Mouse (Mus musculus) forebrain, embryonic 15.5 days (tissue): ENCODE measurements around the gene Znrf3. TPM values are rescaled to one million over a fixed set of nuclear protein-coding genes. Genes with fewer than 3 reads are reported as not detected.

Experiments
- ATAC-seq: fragments of 200-750 bp; cut with Nextera tagmentation; replicated peaks from 2 replicates; pipeline ENCODE4 v1.8.0; 2017; ENCODE audit warnings: mild to moderate bottlenecking, moderate TSS enrichment, moderate library complexity
- H3K27ac ChIP-seq: fragments of 300-500 bp; sonication (generic); replicated peaks from 2 replicates; pipeline ENCODE4 v1.5.1; 2015; ENCODE audit warnings: mild to moderate bottlenecking, inconsistent platforms
- H3K27me3 ChIP-seq: fragments of 300-500 bp; sonication (generic); 2 replicates; pipeline ENCODE4 v1.6.1; 2015; ENCODE audit warnings: inconsistent platforms
- H3K36me3 ChIP-seq: fragments of 300-500 bp; sonication (generic); 2 replicates; pipeline ENCODE4 v1.6.1; 2015; ENCODE audit warnings: mild to moderate bottlenecking, inconsistent platforms
- H3K4me1 ChIP-seq: fragments of 300-500 bp; sonication (generic); 2 replicates; pipeline ENCODE4 v1.6.1; 2015; ENCODE audit warnings: inconsistent platforms
- H3K4me2 ChIP-seq: fragments of 300-500 bp; sonication (generic); replicated peaks from 2 replicates; pipeline ENCODE4 v1.6.1; 2015; ENCODE audit warnings: mild to moderate bottlenecking, inconsistent platforms
- H3K4me3 ChIP-seq: fragments of 300-500 bp; sonication (generic); 2 replicates; pipeline ENCODE4 v1.5.1; 2015; ENCODE audit warnings: mild to moderate bottlenecking, inconsistent platforms
- H3K9ac ChIP-seq: fragments of 300-500 bp; sonication (generic); replicated peaks from 2 replicates; pipeline ENCODE4 v1.6.1; 2015; ENCODE audit warnings: mild to moderate bottlenecking, inconsistent platforms
- H3K9me3 ChIP-seq: fragments of 300-500 bp; sonication (generic); 2 replicates; pipeline ENCODE4 v1.6.1; 2016; ENCODE audit warnings: inconsistent platforms
- WGBS: fragments of 180-500 bp; shearing (Covaris S2); methylation state at CpG from one replicate; pipeline ENCODE4 v1.1.7; 2015; ENCODE audit warnings: mixed read lengths; 5-methylcytosine and 5-hydroxymethylcytosine counted together
- polyA plus RNA-seq: library from polyadenylated mRNA; unstranded; fragments of >200 nt; fragmentation: Nextera tagmentation; extraction: Ambion mirVana; gene quantifications from 2 replicates; pipeline ENCODE4 v1.2.1, GENCODE M21; 2015

The Znrf3 gene
- polyA plus RNA-seq, 1 experiment from 2014 or later, result 7.4 TPM

- no peaks in the 10 kb centered on the region for H3K27me3 ChIP-seq
- 0 out of 2 replicates have a peak, but pooled peaks have one; percentile 58 for ATAC-seq
- no peak overlapping the region for H3K4me2 ChIP-seq
- no peak overlapping the region for H3K4me3 ChIP-seq
- H3K4me1 ChIP-seq, result no peaks in the 10 kb centered on the region
- no peak overlapping the region for H3K9ac ChIP-seq
- no peaks in the 10 kb centered on the region for H3K9me3 ChIP-seq
- H3K36me3 ChIP-seq, result no peaks in the 10 kb centered on the region
- 11% methylated on average over 5 of the region's 5 CpGs for WGBS
- no peak overlapping the region for H3K27ac ChIP-seq
Observed at GRCm38 (mm10) chr11:5474130-5474529, 29.5 kb upstream of the Znrf3 start.

GRCm38 (mm10) chr11:5470055-5470454 lies 25.4 kb upstream of the Znrf3 start:
- Histone ChIP-seq H3K27me3 (no peaks in the 10 kb centered on the region), H3K9me3 (no peaks in the 10 kb centered on the region), H3K9ac (no peak overlapping the region), H3K4me3 (no peak overlapping the region), H3K27ac (no peak overlapping the region), H3K36me3 (no peaks in the 10 kb centered on the region), H3K4me2 (no peak overlapping the region), H3K4me1 (no peaks in the 10 kb centered on the region)
- WGBS, result 64% methylated on average over 3 of the region's 3 CpGs
- ATAC-seq, result no peak; the same call in 1 of the 2 replicates

- no peak for ATAC-seq
- H3K4me3 ChIP-seq, result no peak overlapping the region
- no peak overlapping the region for H3K4me2 ChIP-seq
- WGBS, result 83% methylated on average over 3 of the region's 3 CpGs
- no peak overlapping the region for H3K9ac ChIP-seq
- H3K36me3 ChIP-seq, result no peaks in the 10 kb centered on the region
- H3K27ac ChIP-seq, result no peak overlapping the region
- H3K4me1 ChIP-seq, result no peaks in the 10 kb centered on the region
- H3K27me3 ChIP-seq, result no peaks in the 10 kb centered on the region
- H3K9me3 ChIP-seq, result no peaks in the 10 kb centered on the region
Observed at GRCm38 (mm10) chr11:5469084-5469483, 24.4 kb upstream of the Znrf3 start.

- no peak overlapping the region for H3K4me2 ChIP-seq
- ATAC-seq, result no peak
- H3K4me1 ChIP-seq, result no peaks in the 10 kb centered on the region
- H3K36me3 ChIP-seq, result no peaks in the 10 kb centered on the region
- no peak overlapping the region for H3K27ac ChIP-seq
- WGBS, result 26% methylated on average over 2 of the region's 2 CpGs
- H3K9me3 ChIP-seq, result no peaks in the 10 kb centered on the region
- no peak overlapping the region for H3K9ac ChIP-seq
- H3K4me3 ChIP-seq, result no peak overlapping the region
- no peaks in the 10 kb centered on the region for H3K27me3 ChIP-seq
Observed at GRCm38 (mm10) chr11:5468471-5468870, 23.8 kb upstream of the Znrf3 start.

- H3K4me1 ChIP-seq, result no peaks in the 10 kb centered on the region
- no peak overlapping the region for H3K4me3 ChIP-seq
- H3K9me3 ChIP-seq, result no peaks in the 10 kb centered on the region
- no peak overlapping the region for H3K9ac ChIP-seq
- no peaks in the 10 kb centered on the region for H3K36me3 ChIP-seq
- 79% methylated on average over 6 of the region's 6 CpGs for WGBS
- H3K4me2 ChIP-seq, result no peak overlapping the region
- no peaks in the 10 kb centered on the region for H3K27me3 ChIP-seq
- no peak for ATAC-seq
- no peak overlapping the region for H3K27ac ChIP-seq
Observed at GRCm38 (mm10) chr11:5451923-5452322, 7.3 kb upstream of the Znrf3 start.

- WGBS, result 68% methylated on average over 4 of the region's 4 CpGs
- Histone ChIP-seq H3K27me3 (no peaks in the 10 kb centered on the region), H3K27ac (no peak overlapping the region), H3K9ac (no peak overlapping the region), H3K4me3 (no peak overlapping the region), H3K9me3 (no peaks in the 10 kb centered on the region), H3K36me3 (no peaks in the 10 kb centered on the region), H3K4me1 (no peaks in the 10 kb centered on the region), H3K4me2 (no peak overlapping the region)
- no peak for ATAC-seq
Observed at GRCm38 (mm10) chr11:5451341-5451740, 6.7 kb upstream of the Znrf3 start.

- ATAC-seq, result no peak
- Histone ChIP-seq H3K4me3 (no peak overlapping the region), H3K4me2 (no peak overlapping the region), H3K27ac (no peak overlapping the region), H3K36me3 (no peaks in the 10 kb centered on the region), H3K27me3 (no peaks in the 10 kb centered on the region), H3K9ac (no peak overlapping the region), H3K4me1 (no peaks in the 10 kb centered on the region), H3K9me3 (no peaks in the 10 kb centered on the region)
- WGBS, result 89% methylated on average over 4 of the region's 4 CpGs
Observed at GRCm38 (mm10) chr11:5450701-5451100, 6.1 kb upstream of the Znrf3 start.

GRCm38 (mm10) chr11:5445452-5445953 lies 856 bp upstream of the Znrf3 start:
- Histone ChIP-seq H3K9me3 (no peaks in the 10 kb centered on the region), H3K4me2 (peak overlapping the region; percentile 96), H3K36me3 (no peaks in the 10 kb centered on the region), H3K27ac (no peak overlapping the region), H3K4me3 (peak overlapping the region; percentile 76), H3K4me1 (peaks cover 29% of the 10 kb centered on the region), H3K9ac (no peak overlapping the region), H3K27me3 (no peaks in the 10 kb centered on the region)
- WGBS, result 17% methylated on average over 11 of the region's 11 CpGs
- ATAC-seq, result no peak

GRCm38 (mm10) chr11:5444234-5444598 lies 431 bp downstream of the Znrf3 start:
- Histone ChIP-seq H3K4me2 (peak overlapping the region; percentile 96), H3K27me3 (no peaks in the 10 kb centered on the region), H3K4me3 (peak overlapping the region; percentile 76), H3K4me1 (peaks cover 29% of the 10 kb centered on the region), H3K9ac (peak overlapping the region; percentile 68), H3K36me3 (no peaks in the 10 kb centered on the region), H3K9me3 (no peaks in the 10 kb centered on the region), H3K27ac (no peak overlapping the region)
- ATAC-seq, result peak; percentile 21; the same call in 1 of the 2 replicates
- under 1% methylated on average over 36 of the region's 57 CpGs for WGBS

- Histone ChIP-seq H3K36me3 (no peaks in the 10 kb centered on the region), H3K4me1 (peaks cover 29% of the 10 kb centered on the region), H3K27ac (no peak overlapping the region), H3K9ac (peak overlapping the region; percentile 68), H3K9me3 (no peaks in the 10 kb centered on the region), H3K4me2 (peak overlapping the region; percentile 96), H3K27me3 (no peaks in the 10 kb centered on the region), H3K4me3 (peak overlapping the region; percentile 76)
- WGBS, result under 1% methylated on average over 36 of the region's 38 CpGs
- peak; percentile 31; the same call in 1 of the 2 replicates for ATAC-seq
Observed at GRCm38 (mm10) chr11:5443511-5444233, 975 bp downstream of the Znrf3 start.

GRCm38 (mm10) chr11:5442590-5443021 lies 2.0 kb downstream of the Znrf3 start:
- H3K9me3 ChIP-seq, result no peaks in the 10 kb centered on the region
- ATAC-seq, result no peak
- H3K4me2 ChIP-seq, result peak overlapping the region; percentile 96
- WGBS, result 15% methylated on average over 3 of the region's 3 CpGs
- H3K4me3 ChIP-seq, result peak overlapping the region; percentile 76
- H3K36me3 ChIP-seq, result no peaks in the 10 kb centered on the region
- H3K27me3 ChIP-seq, result no peaks in the 10 kb centered on the region
- H3K4me1 ChIP-seq, result peaks cover 29% of the 10 kb centered on the region
- H3K9ac ChIP-seq, result no peak overlapping the region
- no peak overlapping the region for H3K27ac ChIP-seq

GRCm38 (mm10) chr11:5437646-5438045 lies 7.0 kb downstream of the Znrf3 start:
- no peak overlapping the region for H3K4me3 ChIP-seq
- H3K9ac ChIP-seq, result no peak overlapping the region
- no peaks in the 10 kb centered on the region for H3K9me3 ChIP-seq
- no peak overlapping the region for H3K4me2 ChIP-seq
- no peak overlapping the region for H3K27ac ChIP-seq
- H3K4me1 ChIP-seq, result peaks cover 10% of the 10 kb centered on the region
- no peaks in the 10 kb centered on the region for H3K27me3 ChIP-seq
- no peak for ATAC-seq
- no peaks in the 10 kb centered on the region for H3K36me3 ChIP-seq
- 93% methylated on average over 2 of the region's 2 CpGs for WGBS

- H3K27ac ChIP-seq, result no peak overlapping the region
- no peaks in the 10 kb centered on the region for H3K27me3 ChIP-seq
- 0 out of 2 replicates have a peak, but pooled peaks cover 4% of the 10 kb centered on the region for H3K4me1 ChIP-seq
- H3K4me3 ChIP-seq, result no peak overlapping the region
- H3K4me2 ChIP-seq, result no peak overlapping the region
- no peaks in the 10 kb centered on the region for H3K36me3 ChIP-seq
- ATAC-seq, result no peak
- H3K9me3 ChIP-seq, result no peaks in the 10 kb centered on the region
- no peak overlapping the region for H3K9ac ChIP-seq
Observed at GRCm38 (mm10) chr11:5436988-5437387, 7.7 kb downstream of the Znrf3 start.
